Mouse (Mus musculus) kidney, adult 2 months (tissue): ENCODE results near the gene Abcb5.

Experiments used
- CTCF ChIP-seq: fragments of 200-500 bp; conservative IDR thresholded peaks from 2 replicates; pipeline ENCODE4 v1.5.1; 2011; ENCODE audit warnings: low read depth, mild to moderate bottlenecking, control low read depth, low read length, moderate library complexity, mixed read lengths; ENCODE audit not compliant: insufficient read depth, insufficient read length
- POLR2A ChIP-seq: fragments of 200-500 bp; IDR thresholded peaks from one replicate; pipeline ENCODE4 v1.6.1; 2011; ENCODE audit warnings: low read depth, low read length, control low read depth

GRCm38 (mm10) chr12:118856151-118856550, 110.1 kb downstream of the Abcb5 start:
- TF ChIP-seq CTCF (no peak), POLR2A (no peak)
